Mouse (Mus musculus): ENCODE data around the gene Dnajc12.
"Not testable (repeated sequence)": the region's sequence is repeated elsewhere in the genome, so short reads cannot be mapped to it uniquely, and the experiment has no call there.

The Dnajc12 gene

DNA sequence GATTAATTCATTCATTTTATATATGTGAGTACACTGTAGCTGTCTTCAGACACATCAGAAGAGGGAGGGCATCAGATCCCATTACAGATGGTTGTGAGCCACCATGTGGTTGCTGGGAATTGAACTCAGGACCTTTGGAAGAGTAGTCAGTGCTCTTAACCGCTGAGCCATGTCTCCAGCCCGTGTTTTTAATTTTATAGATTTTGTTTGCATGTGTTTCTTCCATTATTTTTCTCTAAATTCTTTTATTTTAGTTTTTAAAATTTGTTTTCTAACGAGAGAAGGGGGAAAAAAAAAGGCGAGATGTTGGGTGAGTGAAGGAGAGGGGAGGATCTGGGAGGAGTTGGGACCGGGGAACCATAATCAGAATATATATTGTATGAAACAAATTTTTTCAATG, 3.7 kb downstream of the Dnajc12 start:
- DNase-seq (ENCODE audit: extremely low read depth, insufficient read length, low spot score) = not testable (repeated sequence)

DNA sequence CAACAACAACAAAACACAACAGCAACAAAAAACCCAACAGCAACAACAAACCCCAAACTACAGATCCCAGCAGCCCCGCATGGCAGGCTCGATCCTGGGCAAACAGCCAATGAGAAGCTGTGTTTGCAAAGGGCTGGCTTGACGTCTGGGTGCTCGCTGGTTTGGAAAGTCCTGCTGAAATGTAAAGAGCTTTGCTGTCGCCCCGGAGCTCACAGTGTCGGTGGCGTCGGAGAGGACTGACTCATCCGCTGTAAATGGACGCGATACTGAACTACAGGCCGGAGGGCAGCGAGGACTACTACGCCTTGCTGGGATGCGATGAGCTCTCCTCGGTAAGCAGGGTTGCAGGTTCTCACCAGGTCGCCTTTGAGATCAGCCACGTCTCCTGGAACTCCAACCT, 4.2 kb downstream of the Dnajc12 start:
- no peak for DNase-seq (ENCODE audit: extremely low read depth, insufficient read length, low spot score)

DNA sequence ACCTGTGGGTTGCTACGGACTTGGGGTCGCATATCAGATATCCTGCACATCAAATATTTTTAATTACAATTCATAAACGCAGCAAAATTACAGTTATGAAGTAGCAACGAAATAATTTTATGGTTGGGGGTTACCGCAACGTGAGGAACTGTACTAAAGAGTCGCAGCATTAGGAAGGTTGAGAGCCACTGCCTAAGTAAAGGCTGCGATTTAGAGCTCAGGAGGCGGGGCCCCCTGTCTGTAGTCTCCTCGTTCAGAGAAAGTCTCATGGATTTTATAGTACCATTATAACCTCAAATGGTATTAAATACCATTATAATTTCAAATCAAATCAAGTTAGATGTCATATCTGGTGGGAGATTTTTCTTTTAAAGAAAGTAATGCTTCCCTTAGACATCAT, 4.7 kb downstream of the Dnajc12 start:
- no peak for DNase-seq (ENCODE audit: extremely low read depth, insufficient read length, low spot score)

DNA sequence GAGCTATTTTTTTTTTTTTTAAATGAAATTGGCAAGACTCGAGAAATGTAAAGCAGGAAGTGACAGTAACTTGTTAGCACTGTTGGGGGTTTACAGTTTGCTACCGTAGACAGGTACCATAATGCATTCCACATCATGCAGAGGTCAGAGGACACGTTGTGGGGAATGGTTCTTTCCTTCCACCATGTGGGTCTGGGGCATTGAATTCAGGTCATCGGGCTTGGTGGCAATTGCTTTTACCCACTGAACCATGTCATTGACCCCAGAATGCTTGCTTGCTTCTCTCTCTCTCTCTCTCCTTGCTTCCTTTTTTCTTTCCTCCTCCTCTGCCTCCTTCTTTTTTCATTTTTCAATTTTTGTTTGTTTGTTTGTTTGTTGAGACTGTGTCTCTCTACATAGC, 6.7 kb downstream of the Dnajc12 start:
- DNase-seq (ENCODE audit: extremely low read depth, insufficient read length, low spot score) = no peak

DNA sequence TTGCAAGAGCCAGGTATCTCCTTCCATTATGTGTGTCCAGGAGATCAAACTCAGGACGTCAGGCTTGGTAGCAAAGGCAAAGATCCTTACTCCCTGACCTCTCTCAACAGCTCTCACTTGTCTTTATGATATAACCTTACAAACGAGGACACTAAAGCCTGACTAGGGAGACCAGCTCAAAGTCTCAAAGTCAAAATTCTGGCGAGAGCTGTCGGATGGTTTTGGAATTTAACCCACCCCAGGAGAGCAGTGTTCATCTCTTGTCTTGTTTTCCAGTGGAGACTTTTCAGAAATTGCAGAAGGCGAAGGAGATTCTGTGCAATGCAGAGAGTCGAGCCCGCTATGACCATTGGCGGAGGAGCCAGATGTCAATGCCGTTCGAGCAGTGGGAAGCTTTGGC, 14.7 kb downstream of the Dnajc12 start:
- DNase-seq (ENCODE audit: extremely low read depth, insufficient read length, low spot score) = no peak

DNA sequence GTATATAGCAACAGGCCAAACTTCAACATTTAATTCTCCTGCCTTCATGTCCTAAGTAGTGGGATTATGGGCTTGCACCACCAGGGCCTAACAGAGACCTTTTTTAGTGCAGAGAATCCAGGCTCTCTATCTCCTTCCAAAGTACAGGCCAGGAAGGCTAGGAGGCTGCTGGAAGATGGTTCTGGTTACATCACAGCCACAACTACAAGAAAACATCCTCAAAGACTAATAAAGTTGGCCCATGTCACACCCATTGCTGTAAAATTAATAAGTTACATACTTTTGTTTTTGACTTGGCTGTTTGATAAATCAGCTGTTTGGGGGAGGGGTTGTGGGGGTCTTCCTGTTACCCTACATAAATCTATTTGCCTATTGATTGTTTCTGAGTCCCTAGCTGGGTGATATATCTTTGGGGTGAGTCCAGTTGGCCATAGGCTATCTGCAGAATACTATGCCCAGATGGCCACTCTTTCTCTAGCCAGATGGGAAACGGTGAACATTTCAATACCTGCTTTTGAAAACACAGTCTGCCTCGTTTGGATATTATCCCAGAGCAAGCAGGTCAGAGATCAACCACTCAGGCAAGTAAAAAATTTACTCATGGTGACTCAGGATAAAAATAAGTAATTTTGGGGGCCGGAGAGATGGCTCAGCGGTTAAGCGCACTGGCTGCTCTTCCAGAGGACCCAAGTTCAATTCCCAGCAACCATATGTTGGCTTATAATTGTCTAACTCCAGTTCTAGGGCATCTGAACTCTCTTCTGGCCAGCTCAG, 20.7 kb downstream of the Dnajc12 start:
- no peak for DNase-seq (ENCODE audit: extremely low read depth, insufficient read length, low spot score)

DNA sequence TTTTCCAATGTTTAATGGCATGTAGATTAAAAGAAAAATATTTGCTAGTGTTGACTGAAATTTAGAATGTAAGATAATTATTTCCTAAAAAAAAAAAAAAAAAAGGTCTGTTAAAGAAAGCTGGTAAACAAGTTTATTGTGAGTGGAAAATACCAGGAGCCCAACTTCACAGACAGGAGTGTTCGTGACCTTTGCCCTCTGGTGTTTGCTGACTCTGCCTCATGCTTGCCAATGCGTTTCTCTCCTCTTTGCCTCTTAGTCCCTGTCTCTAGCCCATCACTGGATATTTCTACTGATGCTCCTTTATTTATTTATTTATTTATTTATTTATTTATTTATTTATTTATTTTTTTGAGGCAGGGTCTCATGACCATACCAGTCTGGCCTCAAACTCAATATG, 21.4 kb downstream of the Dnajc12 start:
- DNase-seq (ENCODE audit: extremely low read depth, insufficient read length, low spot score) = no peak

DNA sequence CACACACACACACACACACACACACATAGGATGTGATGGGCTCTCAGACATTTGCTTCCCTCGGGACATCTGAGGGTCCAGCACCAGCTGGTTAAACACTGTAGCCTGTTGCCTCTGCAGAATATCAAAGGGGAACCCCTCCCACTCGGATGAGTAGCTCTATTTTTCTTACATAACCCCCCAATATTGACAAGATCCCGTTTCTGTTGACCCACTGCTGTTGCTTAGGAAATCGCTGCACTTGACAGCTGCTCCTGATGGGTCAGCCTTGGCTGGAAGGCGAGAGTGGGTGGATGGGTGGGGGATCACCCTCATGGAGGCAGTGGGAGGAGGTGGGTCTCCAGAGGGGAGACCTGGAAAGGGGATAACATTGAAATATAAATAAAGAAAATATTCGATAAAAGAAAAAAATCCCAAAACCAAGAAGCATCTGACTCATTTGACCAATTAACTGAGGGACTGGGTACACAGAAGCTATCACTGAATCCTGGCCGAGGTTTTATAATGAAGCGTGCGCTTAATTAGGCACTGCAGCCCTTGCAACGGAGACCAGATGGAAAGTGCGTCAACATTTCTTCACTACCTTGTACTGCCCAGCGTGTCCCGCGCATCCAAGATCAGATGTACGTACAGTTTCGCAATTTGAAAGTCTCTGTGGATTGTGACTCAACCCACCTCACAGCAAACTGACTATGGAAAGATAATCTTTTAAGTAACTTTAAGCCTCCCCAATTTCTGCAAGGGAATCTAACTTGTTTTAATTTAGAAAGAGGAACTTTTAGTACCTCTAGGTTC, 28.1 kb downstream of the Dnajc12 start:
- DNase-seq (ENCODE audit: extremely low read depth, insufficient read length, low spot score) = no peak

DNA sequence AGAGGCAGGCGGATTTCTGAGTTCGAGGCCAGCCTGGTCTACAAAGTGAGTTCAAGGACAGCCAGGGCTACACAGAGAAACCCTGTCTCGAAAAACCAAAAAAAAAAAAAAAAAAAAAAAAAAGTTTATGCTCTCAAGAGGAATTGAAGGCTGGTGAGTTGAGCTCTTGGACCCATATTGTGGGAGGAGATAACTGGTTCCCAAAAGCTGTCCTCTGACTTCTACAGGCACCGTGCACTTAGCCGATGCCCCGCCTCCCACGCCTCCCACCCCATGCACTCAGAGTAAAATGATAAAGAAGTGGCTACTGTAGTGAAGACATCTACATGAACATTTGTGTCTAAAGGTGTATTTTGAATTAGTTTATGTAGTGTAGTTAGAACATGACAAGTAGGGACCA, 29.4 kb downstream of the Dnajc12 start:
- not testable (repeated sequence) for DNase-seq (ENCODE audit: extremely low read depth, insufficient read length, low spot score)

DNA sequence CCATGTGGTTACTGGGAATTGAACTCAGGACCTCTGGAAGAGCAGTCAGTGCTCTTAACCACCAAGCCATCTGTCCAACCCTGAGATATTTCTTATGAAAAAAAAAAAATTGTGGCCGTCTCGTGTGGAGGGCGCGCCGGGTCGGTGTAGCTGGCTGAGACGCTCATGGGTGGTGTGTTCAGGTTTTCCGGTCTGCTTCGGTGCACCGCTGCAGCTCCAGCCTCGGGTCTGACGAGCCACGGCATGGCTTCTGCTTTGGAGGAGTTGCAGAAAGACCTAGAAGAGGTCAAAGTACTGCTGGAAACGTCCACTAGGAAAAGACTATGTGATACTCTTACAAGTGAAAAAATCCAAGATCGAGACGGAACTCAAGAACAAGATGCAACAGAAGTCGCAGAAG, 30.5 kb downstream of the Dnajc12 start:
- no peak for DNase-seq (ENCODE audit: extremely low read depth, insufficient read length, low spot score)

DNA sequence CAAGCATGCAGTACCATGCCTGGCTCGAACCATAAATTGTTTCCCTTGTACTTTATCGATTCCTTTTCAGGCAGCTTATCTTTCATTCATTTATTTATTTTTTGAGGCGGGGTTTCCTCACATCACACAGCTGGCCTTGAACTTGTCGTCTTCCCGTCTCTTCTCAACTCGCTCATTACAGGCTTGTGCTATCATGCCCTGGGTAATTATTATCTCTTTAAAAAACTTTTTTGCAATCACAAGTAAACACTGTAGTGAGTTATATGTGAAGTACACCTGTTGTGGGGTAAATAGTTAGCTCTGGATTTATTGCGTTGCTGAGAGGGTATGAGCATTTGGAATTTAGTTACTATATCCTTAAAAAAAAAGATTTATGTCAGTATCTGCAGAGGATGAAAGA, 33.0 kb downstream of the Dnajc12 start:
- no peak for DNase-seq (ENCODE audit: extremely low read depth, insufficient read length, low spot score)

DNA sequence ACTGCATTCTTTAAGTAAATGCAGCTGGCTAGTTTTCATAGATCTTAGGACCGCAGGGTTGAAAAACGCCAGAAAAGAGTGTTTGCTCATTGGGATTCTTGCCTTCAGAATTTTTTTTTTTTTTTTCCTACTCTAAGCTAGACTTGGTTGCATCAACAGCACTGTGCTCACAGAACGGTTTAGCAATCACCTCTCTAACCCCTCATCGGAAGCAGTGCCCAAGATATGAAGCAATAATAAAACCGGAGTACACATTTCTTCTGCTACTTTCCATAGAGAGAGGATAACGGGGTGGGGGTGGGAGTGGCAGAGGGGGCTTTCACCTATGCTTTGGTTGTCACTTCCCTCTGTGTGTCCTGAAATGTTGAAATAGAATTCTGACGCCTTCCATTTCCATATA, 33.6 kb downstream of the Dnajc12 start:
- DNase-seq (ENCODE audit: extremely low read depth, insufficient read length, low spot score) = no peak

DNA sequence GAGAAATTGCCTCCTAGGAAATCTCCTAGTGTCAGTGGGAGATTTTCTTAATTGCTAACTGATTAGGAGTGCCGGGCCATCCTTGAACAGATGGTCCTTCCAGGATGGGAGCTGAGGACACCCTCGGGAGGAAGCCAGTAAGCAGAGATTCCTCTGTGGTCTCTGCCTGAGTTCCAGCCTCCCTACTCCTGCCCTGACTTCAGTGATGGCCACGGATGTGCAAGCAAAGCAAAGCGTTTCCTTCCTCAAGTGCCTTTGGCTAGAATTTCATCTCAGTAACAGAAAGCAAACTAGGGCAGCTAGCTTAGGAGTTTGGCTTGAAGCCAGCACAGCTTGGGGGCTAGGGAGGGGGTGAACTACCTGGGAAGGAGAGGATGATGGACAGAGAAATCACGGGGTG, 34.8 kb downstream of the Dnajc12 start:
- no peak for DNase-seq (ENCODE audit: extremely low read depth, insufficient read length, low spot score)

DNA sequence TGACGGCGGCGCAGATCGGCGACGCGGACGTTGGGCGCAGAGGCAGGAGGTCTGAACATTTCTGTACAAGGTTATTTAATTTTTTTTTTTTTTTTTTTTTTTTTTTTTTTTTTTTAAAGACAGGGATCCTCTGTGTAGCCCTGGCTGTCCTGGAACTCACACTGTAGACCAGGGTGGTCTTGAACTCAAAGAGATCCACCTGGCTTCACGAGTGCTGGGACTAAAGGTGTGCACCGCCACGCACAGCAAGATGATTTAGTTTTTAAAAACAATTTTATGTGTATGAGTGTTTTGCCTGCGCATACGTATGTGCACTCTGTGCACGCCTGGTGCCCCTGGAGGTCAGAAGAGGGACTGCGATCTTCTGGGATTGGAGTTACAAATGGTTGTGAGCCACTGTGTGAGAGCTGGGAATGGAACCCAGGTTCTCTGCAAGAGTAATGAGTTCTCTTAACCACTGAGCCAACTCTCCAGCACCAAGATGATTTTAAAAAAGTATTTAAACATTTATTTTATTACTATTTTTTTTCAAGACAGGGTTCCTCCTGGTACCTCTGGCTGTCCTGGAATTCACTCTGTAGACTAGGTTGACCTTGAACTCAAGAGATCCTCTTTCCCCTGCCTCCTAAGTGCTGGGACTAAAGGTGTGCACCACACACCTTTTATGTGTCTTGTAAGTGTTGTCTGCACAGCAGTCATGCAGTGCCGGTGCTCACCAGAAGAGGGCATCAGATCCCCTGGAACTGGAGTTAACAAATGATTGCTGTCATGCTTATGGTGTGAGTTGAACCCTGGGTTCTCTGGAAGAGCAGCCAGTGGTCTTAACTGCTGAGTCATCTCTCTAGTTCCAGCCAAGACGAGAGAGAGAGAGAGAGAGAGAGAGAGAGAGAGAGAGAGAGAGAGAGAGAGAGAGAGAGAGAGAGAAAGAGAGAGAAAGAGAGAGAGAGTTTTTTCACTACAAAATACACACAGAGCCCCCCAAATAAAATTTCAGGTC, 39.8 kb downstream of the Dnajc12 start, which contains the start of gene Gm7075:
TSS of gene Gm7075 (minus strand) at position 51 of the 997 bp plus-strand sequence.
- DNase-seq (ENCODE audit: extremely low read depth, insufficient read length, low spot score) = peak; percentile 30

DNA sequence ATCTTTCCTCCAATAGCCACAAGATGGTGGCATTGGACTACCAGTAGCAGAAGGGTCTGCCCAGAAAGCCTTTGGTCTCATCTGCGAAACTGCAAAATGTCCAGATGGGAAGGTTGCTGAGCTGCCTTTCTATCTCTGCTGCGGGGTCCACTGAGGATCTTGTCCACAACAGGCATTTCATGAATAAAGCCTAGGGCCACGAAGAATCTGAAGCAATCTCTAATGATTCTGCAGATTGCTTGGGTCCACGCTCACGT, 40.4 kb downstream of the Dnajc12 start:
- no peak for DNase-seq (ENCODE audit: extremely low read depth, insufficient read length, low spot score)

DNA sequence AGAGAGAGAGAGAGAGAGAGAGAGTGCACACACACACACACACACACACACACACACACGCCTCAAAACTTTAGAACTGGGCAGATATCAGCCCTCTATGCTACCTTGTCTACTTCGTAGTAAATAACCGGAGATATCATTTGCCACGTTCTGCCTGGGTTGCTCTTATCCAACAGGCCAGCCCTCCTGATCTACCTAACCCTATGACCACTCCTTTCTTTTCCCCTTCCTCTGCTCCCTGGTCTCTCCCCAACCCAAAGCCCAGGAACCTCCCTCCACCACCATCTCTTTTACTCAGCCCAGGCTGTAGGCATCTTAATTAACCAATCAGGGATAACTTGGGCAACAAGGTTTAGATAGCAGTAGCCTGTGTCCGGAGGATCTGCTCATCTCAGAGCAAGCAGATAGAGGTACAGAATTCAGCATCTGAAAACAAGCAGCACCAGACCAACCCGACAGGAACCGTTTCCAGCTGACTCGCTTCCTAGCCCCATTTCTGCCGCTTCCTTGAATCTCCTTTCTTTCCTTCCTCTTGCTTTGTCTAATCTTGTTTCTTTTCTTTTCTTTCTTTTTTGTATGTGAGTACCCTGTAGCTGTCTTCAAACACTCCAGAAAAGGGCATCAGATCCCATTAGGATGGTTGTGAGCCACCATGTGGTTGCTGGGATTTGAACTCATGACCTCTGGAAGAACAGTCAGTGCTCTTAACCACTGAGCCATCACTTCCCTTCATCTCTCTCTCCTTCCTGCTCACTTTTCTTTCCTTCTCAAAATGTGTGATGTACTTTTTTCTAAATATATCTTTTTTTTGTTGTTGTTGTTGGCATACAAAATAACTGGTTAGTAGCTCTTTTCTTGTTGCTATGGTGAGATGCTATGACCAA, 41.6 kb downstream of the Dnajc12 start:
- no peak for DNase-seq (ENCODE audit: extremely low read depth, insufficient read length, low spot score)

DNA sequence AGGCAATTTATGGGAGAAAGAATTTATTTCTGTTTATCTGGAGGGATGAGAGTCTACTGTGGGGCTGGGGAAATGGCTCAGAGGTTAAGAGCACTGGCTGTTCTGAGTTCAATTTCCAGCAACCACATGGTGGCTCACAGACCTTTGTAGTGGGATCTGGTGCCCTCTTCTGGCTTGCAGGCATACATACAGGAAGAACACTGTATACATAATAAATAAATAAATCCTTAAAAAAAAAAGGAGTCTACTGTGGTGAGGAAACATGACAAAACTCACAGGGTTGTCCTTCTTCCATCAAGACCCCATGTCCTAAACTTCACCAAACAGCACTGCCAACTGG, 42.2 kb downstream of the Dnajc12 start:
- DNase-seq (ENCODE audit: extremely low read depth, insufficient read length, low spot score) = peak; percentile 35

DNA sequence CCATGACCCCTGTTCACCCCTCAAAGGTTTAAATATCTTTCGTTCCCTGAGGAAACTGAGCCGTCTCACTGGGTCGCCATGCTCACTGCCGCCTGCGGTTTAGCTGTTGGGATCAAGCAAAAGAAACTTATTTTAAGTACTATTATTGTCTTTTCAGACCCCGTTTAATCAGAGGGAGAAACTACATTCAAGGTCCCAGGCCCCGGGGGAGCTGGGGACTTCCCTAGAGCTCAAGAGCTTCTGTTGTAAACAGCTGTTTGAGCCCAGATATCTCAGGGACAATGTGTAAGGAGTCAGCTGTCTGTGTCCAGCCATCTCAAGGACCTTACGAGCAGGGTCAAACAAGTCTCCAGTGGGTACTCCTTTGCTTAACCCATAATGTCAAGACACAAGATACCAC, 44.9 kb downstream of the Dnajc12 start:
- DNase-seq (ENCODE audit: extremely low read depth, insufficient read length, low spot score) = no peak

DNA sequence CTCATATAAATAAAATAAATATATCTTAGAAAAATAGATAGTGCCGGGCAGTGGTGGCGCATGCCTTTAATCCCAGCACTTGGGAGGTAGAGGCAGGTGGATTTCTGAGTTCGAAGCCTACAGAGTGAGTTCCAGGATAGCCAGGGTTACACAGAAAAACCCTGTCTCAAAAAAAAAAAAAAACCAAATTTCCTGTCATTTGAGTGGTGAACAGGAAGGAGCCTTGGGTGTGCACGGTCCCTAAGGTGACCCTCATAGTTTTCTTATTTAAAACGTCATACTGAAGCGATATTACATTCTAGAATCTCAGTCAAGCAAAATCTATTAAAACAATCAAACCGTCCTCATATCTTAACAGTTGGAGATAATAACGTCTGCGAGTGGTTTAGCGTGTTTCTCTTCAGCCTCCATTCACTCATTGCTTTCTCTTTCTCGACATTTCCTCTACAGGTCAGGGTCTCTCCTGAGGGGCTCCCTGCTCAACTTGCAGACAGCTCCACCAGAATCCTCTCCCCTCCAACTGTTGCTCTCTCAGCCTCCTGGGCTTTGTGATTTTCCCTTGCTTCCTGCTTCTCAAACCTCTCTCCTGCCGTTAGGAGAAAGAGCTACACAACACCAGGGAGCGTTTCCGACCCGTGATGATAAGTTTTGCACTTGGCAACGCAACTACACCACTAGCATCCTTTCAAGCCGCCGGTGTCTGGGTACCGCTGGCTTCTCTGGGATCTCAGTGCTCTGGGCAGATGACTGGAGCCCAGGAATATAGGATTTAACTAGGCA, 46.2 kb downstream of the Dnajc12 start:
- DNase-seq (ENCODE audit: extremely low read depth, insufficient read length, low spot score) = peak; percentile 6

DNA sequence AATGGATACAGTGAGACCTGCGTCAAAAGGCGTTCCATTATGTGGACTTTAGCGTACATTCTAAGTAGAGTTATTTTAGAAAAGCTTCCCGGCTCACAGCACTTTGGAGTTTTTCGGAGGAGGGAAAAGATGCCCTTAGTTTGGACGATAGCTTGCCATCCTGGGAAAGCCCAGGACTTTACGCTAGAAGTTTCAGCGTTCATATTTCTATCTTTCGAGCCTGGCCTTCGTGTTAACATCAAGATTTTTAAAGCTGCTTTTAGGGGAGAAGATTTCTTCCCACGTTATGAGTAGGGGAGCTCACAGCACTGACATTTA, 46.7 kb downstream of the Dnajc12 start:
- no peak for DNase-seq (ENCODE audit: extremely low read depth, insufficient read length, low spot score)

Data from 3134 (cell line).